Mouse (Mus musculus) frontal cortex, postnatal 36 days (tissue): ENCODE results near the gene Dcun1d4.

Experiments
- DNase-seq, 2 experiments: peaks; one replicate each; pipeline ENCODE4 v3.0.0; 2022; ENCODE audit warnings: low spot score in 2 of 2

The Dcun1d4 gene

DNA sequence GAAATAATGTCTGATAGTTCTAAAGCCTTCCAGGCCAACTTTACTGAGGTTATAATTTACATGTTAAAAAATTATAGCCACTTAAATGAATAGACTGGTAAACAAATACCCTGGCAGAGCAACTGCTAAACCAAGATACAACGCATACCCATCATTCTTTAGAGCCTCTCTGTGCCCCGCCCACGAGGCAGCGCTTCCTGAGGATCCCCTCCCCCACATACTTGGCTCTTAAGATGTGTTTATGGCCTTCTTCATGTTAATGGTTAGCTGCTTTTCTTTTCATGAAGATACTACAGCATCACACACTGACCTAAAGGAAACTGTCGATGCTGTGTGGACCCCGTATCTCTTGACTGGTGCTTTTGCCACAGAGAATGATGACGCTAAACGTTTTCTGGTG lies 17.8 kb downstream of the Dcun1d4 start:
- DNase-seq, result no peak

DNA sequence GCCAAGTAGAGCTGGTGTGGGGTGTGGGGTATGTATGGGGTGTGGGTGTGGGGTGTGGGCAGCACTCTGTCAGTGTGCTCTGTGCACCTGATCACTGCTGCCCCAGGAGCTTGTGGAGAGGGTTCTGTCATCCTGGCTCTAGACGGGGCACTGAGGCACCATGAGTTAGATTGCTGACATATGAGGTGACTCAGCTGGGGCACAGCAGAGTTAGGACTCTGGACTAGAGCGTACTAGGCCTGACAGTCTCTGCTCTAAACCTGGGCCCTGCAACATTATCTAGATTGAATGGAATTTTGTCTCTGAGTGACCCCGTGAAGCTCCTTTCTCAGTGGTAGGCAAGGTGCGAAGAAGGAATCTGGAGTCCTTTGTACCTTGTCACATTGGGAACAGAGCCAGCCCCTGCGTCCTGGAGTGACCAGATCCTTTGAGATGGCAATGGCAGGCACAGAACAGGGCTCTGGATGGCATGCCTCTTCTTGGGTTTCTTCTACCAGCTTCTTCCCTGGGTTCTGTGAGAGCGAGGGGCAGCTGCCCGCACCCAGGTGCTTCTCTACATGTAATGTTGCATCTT lies 20.2 kb downstream of the Dcun1d4 start:
- no peak for DNase-seq

DNA sequence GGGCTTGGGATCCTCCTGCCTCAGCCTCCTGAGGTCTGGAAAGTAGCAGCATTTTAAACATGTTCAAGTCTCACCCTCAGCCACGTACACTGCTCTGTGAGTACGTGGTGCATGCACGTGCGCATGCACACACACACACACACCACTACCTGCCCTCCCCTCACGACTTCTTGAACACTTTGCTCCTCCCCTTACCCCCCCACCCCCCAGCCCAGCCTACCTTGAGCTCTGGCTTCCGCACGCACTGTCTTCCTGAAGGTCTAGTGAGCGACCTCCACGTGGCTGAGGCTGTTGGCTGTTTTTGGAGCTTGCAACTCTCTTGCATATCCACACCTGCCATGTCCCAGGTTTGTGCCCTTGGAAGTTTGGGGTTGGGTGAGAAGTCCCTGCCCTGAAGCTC lies 21.6 kb downstream of the Dcun1d4 start:
- no peak for DNase-seq

DNA sequence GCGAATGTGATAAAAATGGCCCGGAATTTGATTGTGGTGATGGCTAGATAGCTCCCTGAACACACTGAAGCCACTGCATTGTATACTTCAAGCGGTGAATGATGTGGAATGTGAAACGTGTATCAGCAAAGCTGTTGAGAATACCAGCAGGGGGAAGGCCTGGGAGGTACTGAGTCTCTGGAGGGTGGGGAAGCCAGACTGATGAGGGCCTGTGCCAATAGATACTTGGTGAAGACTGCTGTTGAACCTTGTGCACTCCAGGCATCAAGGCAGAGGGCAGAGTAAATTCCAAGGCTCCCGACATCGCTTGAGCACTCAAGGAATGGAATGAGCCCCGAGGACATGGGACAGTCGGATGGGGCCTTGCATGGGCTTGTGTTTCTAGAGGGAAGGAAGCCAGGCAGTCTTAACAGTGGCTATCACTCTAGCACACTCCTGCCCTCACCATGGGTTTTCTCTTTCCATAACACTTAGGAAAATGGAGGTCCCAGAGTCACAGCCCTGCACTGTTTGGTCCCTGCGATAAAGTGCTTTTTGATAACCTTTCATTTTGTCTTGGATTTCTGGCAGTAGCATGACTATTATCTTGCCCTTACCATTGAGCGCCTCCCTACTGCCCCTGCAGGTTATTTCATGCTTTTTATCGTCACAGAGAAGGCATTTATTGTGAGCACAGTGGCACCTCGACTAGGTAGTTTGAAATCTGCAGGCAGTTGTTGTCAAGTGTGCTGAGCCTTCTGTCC lies 22.4 kb downstream of the Dcun1d4 start:
- no peak for DNase-seq

DNA sequence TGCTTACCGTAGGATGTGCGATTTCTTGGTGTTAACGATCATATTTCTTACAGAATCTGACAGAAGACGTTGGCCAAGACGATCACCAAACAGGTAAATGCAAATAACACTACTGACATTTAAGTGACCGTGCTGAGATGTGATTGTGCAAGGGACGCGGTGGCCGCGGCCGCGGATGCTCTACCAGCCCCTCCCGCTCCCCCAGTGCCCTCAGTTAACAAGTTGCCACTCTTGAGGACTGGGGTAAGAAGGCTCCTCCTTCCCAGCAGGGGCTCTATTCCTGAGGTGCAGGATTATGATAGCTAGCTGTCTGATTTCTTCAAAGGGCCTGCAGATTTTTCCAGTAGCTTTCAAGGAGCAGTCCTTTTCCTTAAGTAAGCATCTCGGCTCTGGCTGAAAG lies 30.3 kb downstream of the Dcun1d4 start:
- DNase-seq, result no peak

DNA sequence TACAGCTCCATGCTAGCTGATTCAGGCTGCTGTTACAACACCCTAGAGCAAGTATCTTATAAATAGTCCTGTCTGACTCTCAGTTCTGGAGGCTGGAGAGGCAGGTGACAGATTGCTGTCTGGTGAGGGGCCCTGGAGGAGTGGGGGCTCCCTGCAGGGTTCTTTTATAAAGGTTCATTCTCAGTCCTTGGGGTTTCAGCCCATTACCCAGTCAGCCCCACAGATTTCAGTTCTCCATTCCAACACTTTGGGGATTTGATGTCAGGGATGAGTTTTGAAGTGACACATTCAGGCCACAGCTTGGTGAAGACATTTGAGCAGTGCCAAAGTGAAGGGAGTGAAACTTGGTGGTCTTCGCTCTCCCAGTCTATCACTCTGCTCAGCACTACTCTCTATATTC lies 31.4 kb downstream of the Dcun1d4 start:
- DNase-seq, result no peak

DNA sequence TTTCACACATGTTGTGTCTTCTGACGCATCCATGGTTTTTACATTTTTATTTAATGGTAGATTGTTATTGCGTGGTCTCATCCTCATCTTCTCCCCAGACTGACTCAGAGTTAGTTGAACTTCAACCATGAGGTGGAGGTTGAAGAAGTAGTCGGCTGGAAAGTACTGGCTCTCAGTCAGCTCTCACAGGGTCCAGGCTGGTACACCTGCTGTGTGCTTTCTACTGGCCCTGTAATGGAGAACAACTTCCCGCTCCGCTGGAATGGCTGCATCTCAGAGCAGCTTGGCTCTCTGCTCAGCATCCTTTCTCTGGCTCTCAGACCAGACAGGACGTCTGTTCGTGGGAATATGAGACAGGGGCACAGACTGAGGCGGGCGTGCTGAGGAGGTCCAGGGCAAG lies 31.9 kb downstream of the Dcun1d4 start:
- no peak for DNase-seq

DNA sequence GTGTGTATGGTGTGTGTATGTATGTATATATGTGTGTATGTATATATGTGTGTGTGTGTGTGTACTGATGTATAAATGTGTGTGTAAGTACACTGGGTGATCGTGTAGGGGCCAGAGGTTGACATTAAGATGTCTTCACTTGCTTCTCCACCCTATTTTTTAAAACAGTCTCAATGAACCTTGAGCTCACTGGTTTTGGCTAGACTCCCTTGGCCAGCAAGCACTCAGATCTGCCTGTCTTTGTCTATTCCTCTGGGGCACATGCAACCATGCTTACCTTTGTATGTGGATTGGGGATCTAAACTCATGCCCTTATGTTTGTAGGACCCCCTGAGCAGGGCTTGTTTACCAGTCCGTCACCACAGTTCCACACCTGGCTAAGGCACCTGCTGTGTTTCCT lies 33.4 kb downstream of the Dcun1d4 start:
- no peak for DNase-seq

DNA sequence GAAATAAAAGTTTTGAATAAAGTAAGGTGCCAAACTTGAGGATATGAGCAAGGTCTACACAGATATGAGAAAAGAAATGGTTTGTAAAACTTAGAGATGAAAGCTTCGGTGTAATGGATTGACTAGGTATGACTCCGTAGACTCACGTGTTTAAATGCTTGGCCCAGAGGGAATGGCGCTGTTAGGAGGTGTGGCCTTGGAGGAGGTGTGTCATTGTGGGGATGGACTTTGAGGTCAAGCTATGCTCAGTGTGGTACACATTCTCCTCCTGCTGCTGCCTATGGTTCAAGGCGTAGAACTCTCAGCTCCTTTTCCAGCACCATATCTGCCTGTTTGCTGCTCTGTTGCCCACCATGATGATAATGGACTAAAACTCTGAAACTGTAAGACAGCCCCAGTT lies 36.5 kb downstream of the Dcun1d4 start:
- no peak for DNase-seq

DNA sequence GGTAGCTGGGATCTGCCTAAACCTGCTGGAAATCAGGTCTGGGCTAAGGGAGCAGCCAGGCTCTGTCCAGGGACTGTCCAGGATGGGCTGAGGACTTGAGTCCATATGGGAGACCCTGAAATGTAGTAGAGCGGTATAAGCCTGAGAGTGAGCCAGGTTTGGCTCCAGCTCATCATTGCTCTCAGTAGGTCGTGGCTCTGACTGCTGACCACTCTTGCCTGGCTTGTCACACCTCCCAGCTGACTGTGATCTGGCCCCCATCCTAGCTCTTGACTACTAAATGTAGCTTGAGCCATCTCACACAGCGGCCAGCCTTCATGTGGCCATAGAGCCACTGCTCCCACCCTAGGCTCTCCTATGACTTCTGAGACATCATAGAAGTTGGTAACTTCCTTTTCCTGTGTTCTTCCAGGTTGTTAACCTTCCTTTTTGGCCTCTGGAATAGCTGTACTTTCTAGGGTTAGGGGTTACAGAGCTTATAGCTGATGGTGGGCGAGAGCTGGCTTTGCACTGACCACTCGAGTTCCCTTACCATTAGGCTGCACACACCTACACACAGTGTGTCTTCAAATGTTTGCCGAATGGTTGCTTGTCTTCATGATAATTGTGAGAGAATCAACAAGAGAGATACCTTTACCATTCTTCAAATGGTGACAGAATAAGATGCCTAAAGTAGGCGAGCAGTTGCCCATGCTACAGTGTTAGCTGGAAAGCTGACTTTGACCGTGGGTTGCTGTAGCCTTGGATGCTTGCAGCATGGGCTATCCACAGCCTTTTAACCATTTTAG lies 37.8 kb downstream of the Dcun1d4 start:
- DNase-seq, result no peak

DNA sequence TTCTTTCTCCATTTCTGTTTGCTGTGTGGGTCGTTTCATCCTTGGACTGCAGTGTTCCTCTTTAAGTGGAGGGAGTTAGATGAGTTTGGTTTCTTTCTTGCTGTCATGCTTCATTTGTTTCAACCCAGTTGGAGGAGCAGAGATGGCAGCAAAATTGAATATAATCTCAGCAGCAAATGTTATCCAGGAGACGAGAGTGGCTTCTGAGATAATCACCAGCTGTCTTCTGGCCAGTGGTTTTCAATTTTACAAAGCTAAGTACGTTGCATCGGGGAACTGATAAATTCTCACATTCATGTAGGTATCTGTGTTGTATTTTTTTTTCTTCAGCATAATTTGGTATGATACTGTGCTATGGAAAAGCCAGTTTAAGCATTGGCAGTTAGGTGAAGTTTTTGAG lies 40.0 kb downstream of the Dcun1d4 start:
- DNase-seq, result no peak

DNA sequence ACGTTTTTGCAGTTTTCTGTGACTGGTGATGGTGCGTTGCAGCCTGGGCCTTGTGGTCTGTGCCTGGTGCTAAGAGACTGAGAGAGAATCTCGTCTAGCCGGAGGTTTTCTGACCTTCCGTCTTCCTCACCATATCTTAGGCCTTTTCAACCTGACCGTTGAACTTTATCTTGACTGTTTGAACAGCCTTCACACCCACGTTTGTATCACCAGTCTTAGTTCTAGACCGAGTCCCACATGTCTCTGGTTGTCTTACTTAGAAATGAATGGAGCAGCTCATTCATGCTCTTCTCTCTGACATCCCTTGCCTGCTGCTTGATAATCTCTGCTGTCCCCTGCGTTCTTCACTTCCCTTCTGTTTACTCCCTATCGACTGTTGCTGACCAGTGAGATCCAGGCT lies 42.4 kb downstream of the Dcun1d4 start:
- DNase-seq, result no peak

DNA sequence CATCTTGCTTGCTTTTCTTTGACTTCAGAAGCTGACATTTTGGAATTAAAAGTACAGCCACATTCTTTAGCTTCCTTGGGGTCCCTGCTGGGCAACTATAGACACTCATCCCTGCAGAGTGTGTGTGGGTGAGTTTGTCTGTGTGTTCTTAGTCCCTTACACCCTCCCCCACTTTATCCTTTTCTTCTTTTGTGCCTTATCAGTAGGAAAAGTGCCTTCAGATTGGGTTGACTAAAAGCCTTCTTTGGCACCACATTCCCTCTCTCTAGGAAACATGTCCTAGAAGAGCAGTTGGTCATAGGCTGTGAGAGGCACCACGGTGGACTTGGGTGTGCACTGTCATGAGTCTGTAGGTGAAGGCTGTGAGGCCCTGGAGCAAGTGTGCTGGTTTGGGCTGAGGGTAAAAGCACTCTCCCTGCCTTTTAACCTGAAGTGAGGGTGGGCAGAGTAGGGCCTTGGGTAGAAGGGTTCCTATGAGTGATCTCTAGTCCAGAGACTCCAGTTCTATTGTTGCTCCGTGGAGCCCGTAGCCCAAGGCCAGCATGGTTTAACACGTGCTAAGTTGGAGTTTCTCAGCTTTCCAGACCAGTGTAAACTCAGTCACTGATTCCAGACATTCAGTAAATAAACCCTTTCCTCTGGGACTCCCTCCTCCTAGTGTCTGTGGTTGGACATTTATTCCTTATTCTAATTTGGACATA lies 43.6 kb downstream of the Dcun1d4 start:
- DNase-seq, result no peak

DNA sequence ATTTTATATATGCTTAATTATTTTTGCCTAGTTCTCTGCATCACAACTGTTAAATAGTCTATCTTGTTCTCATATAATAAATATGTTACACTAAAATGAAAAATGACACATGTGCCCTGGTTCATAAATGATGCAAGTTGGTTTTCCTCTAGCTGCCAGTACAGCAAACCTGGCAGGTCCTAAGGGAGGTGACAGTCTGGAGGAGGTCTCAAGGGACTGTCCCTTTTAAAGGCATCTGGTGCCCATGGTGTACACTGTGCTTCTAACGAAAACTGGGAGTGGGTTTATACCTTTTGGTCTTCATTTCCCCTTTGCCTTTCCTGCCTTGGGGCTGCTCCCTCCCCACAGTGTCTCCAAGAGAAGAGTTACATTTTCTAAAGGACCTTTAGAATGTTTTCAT lies 51.4 kb downstream of the Dcun1d4 start:
- DNase-seq, result no peak

DNA sequence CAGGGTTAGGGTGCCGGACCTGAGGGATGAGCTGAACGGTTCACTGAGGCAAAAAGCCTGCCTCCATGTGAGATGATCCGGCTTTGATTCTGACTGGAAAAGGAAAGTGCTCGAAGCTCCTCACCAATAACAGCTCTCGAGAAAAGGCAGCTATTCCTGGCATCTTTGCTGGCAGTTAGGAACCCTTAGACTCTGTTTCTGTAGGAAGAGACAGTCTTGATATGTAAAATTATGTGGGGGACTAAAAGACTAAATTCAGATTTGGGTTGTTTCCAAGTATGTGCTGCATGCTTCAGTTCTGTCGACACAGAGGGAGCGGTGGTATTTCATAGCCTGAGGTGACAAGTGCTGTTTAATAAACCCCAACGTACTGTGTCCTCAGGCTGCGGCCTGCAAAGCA lies 52.1 kb downstream of the Dcun1d4 start:
- peak in 1 of 2 experiments; percentile 40 for DNase-seq

DNA sequence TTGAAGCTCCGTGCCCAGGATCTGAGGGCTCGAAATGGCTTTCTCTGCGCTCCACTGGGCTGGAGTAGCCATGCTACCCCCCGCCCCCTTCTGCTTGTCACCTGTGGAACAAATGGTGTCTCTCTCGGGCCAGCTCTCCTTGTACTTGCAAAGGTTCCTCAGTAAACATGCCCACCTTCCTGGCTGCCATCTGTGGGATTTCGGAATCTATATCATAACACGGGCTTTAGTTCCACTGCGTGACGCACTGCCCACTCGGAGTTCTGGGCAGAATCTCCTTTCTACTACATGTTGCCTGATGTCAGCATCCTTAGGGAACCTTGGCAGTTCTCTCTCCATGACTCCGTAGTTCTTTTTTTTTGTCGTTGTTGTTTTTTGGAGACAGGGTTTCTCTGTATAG lies 56.9 kb downstream of the Dcun1d4 start:
- DNase-seq, result no peak

DNA sequence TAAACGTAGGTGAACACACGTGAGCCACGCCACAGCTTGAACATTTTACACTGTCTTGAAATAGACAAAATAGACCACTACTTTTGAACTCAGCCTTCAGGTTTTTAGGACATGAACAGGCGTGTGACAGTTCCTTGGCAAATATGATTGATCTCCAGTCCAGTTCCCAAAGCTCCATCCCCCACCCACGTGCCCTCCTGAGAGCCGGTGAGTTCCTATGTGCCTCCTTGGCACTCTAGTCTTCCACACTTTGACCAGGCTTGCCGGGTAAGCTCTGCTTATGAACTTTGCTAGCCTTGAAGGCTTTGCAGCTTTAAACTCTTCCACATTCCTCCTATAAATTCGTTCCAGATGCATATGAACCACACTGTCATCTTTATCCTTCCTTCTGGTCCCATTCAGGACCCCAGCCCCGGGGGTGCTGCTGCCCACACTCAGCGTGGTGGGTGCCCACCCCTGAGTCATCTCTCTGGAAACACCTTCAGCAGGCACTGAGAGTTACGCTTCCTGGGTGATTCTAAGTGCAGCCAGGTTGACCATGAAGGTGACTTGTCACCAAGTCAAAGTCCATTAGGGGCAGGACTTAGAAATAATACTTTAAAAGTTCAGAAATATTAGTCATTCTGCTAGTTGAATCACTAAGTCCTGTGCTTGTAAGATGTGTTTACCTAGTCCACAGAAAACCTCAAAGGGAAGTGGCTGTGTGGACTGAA lies 57.9 kb downstream of the Dcun1d4 start:
- DNase-seq, result no peak

DNA sequence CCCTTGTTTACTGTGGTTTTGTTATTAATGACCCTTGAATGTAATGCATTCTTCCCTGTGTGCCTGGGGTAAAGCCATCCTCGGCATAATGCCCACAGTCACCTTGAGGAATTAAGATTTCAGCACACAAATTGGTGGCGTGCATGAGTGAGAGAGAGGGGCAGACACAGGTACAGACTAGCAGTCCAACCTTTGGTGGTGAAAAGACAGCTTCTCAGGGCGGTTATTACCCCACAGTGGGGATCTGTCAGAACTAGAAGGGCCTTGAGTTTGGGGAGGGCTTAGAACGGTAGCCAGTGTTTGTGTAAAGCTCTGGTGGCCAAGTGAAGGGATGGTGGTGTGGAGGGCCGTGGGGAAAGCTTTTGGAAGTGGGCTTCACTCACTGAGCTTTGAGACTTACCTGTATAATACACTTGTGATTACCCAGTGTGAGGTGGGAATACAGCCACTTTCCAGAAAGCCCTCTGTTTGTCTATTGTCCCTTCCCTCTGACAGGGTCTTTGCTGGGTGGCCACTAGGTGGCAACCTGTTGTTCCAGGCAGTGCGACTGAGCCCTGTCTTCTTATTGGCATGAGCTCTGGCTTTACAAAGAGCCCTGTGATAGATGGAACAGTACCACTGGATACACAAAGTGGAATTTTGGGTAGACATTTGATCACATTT lies 59.2 kb downstream of the Dcun1d4 start:
- DNase-seq, result peak; percentile 31 to 56

DNA sequence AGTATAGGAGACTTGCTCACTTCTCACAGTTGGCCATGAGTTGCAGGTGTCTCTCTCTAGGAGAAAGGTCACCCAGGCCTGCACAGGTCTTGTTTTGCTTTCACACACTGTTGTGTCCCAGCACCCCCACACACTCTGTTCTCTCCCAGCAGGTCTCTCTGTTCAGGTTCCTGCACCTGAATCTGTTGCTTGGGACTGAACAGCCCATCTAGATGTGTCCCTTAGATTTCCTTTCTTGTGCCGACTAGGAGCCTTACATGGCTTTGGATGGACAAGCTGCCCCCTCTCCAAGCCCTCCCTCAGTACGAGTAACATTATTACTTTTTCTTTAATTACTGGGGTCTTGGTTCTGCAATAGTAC lies 59.7 kb downstream of the Dcun1d4 start:
- DNase-seq, result no peak

DNA sequence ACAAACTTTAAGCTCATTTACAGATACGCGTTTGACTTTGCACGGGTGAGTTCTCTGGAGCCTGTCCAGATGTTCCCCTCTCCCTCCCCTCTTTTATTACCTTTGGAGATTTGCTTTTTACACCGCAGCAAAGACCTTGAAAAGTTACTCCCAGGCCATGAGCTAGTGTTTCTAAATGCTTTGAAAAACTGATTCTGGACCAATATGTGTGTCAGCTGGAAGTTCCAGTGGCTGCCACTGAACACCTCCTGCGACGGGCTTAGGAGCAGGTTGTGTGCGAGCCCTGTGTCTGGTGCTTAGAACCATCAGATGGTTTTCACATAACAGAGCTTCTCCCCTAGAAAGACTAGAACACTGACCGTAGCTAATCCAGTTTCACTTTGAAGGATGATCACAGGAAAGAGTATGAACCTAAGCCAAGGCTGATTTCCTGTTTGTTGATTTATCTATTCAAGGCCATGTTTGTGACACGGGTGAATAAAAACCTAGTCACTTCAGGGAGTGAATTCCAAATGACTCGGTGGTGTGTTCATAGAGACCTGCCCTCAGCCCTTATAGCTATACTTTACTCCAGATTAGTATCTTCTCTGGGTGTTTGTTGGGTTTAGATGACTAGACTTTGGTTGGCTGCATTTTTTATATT lies 63.4 kb downstream of the Dcun1d4 start:
- no peak for DNase-seq

DNA sequence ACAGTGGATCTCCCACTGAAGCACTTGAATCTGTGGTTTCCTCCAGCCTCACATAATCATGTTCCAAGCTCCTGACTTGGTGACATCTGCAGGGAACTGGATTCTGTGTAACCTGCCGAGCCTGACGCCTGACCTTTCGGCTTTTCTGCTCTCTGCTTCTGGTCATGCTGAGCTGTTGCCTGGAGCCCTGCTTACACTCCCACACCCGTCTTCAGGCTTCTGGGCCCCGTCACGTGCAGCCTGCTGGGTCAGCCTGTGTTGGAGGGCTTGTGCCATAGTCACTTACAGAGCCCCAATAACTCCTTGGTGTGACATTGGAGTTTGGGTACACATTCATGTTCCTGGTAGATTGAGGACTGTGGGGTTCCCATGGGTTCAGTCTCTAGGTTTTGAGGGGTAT lies 64.8 kb downstream of the Dcun1d4 start:
- DNase-seq, result no peak
